Mouse (Mus musculus): ENCODE measurements around the gene Hal. TPM values are rescaled to one million over a fixed set of nuclear protein-coding genes. Genes with fewer than 3 reads are reported as not detected.

The Hal gene
- polyA plus RNA-seq, 1 experiment from 2014 or later, result 0.65 TPM

DNA sequence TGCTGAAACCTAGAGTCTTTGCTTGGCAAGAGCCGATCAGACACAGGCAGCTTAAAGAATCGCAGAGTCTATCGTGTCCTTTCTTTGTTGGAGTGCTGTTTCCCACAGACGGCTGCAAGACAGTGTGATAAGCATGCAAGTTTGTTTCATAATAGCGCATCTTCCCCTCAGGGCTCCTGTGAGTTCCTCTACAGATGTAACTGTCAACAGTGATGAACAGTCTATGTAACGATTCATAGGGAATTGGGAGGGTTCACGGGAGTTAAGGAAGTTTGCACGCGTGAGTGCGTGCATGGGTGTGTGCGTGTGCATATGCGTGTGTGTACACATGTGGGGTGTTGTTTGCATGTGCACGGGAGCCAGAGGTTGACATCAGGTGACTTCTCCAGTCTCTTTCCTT lies 25.0 kb upstream of the Hal start:
- ATAC-seq (replicated peaks; ENCODE audit: low FRiP score, low TSS enrichment, low read depth) (no peak), DNase-seq (ENCODE audit: low spot score) (no peak)
- Histone ChIP-seq H3K9me3 (ENCODE audit: control insufficient read depth, low read length) (no peaks in the 10 kb centered on the region), H3K36me3 (ENCODE audit: control insufficient read depth, insufficient read depth, low read length) (peaks cover 87% of the 10 kb centered on the region), H3K27ac (ENCODE audit: low read depth) (no peak overlapping the region), H3K4me3 (ENCODE audit: low read depth, low read length) (no peak overlapping the region), H3K4me1 (replicated peaks; ENCODE audit: control insufficient read depth, insufficient read depth, low read length) (no peaks in the 10 kb centered on the region), H3K9ac (ENCODE audit: low read length) (no peak overlapping the region), H3K4me2 (ENCODE audit: low read length) (no peak overlapping the region), H3K27me3 (replicated peaks; ENCODE audit: control insufficient read depth, insufficient read depth, low read length) (no peaks in the 10 kb centered on the region)
- WGBS, result 91% methylated on average over 13 of the region's 13 CpGs

GRCm38 (mm10) chr10:93467259-93467658 lies 21.3 kb upstream of the Hal start:
- Histone ChIP-seq H3K27ac (ENCODE audit: low read depth) (no peak overlapping the region), H3K4me3 (ENCODE audit: low read depth, low read length) (no peak overlapping the region), H3K9ac (ENCODE audit: low read length) (no peak overlapping the region), H3K27me3 (replicated peaks; ENCODE audit: control insufficient read depth, insufficient read depth, low read length) (no peaks in the 10 kb centered on the region), H3K4me1 (replicated peaks; ENCODE audit: control insufficient read depth, insufficient read depth, low read length) (no peaks in the 10 kb centered on the region), H3K9me3 (ENCODE audit: control insufficient read depth, low read length) (no peaks in the 10 kb centered on the region), H3K4me2 (ENCODE audit: low read length) (no peak overlapping the region), H3K36me3 (ENCODE audit: control insufficient read depth, insufficient read depth, low read length) (peaks cover 91% of the 10 kb centered on the region)
- DNase-seq (ENCODE audit: low spot score) (no peak), ATAC-seq (replicated peaks; ENCODE audit: low FRiP score, low TSS enrichment, low read depth) (no peak)
- WGBS, result 90% methylated on average over 4 of the region's 4 CpGs

- DNase-seq (ENCODE audit: low spot score) (no peak), ATAC-seq (replicated peaks; ENCODE audit: low FRiP score, low TSS enrichment, low read depth) (no peak)
- peaks cover 91% of the 10 kb centered on the region for H3K36me3 ChIP-seq (ENCODE audit: control insufficient read depth, insufficient read depth, low read length)
- H3K4me1 ChIP-seq (replicated peaks; ENCODE audit: control insufficient read depth, insufficient read depth, low read length), result no peaks in the 10 kb centered on the region
- no peaks in the 10 kb centered on the region for H3K27me3 ChIP-seq (replicated peaks; ENCODE audit: control insufficient read depth, insufficient read depth, low read length)
- no peak overlapping the region for H3K9ac ChIP-seq (ENCODE audit: low read length)
- H3K4me3 ChIP-seq (ENCODE audit: low read depth, low read length), result no peak overlapping the region
- no peak overlapping the region for H3K27ac ChIP-seq (ENCODE audit: low read depth)
- no peak overlapping the region for H3K4me2 ChIP-seq (ENCODE audit: low read length)
- WGBS, result 99% methylated on average over 3 of the region's 3 CpGs
- no peaks in the 10 kb centered on the region for H3K9me3 ChIP-seq (ENCODE audit: control insufficient read depth, low read length)
These were observed 20.8 kb upstream of the Hal start for GRCm38 (mm10) chr10:93467791-93468190.

GRCm38 (mm10) chr10:93471415-93471814 lies 17.2 kb upstream of the Hal start:
- Histone ChIP-seq H3K27me3 (replicated peaks; ENCODE audit: control insufficient read depth, insufficient read depth, low read length) (no peaks in the 10 kb centered on the region), H3K4me2 (ENCODE audit: low read length) (no peak overlapping the region), H3K9ac (ENCODE audit: low read length) (no peak overlapping the region), H3K4me3 (ENCODE audit: low read depth, low read length) (no peak overlapping the region), H3K27ac (ENCODE audit: low read depth) (no peak overlapping the region), H3K9me3 (ENCODE audit: control insufficient read depth, low read length) (no peaks in the 10 kb centered on the region), H3K4me1 (replicated peaks; ENCODE audit: control insufficient read depth, insufficient read depth, low read length) (no peaks in the 10 kb centered on the region), H3K36me3 (ENCODE audit: control insufficient read depth, insufficient read depth, low read length) (peaks cover 91% of the 10 kb centered on the region)
- peak; percentile 60; the same call in 1 of the 2 replicates for ATAC-seq (replicated peaks; ENCODE audit: low FRiP score, low TSS enrichment, low read depth)
- peak; percentile 95 for DNase-seq (ENCODE audit: low spot score)
- 50% methylated on average over 11 of the region's 11 CpGs for WGBS

GRCm38 (mm10) chr10:93484511-93484910 lies 4.1 kb upstream of the Hal start:
- Histone ChIP-seq H3K27ac (ENCODE audit: low read depth) (no peak overlapping the region), H3K9me3 (ENCODE audit: control insufficient read depth, low read length) (no peaks in the 10 kb centered on the region), H3K4me3 (ENCODE audit: low read depth, low read length) (no peak overlapping the region), H3K9ac (ENCODE audit: low read length) (no peak overlapping the region), H3K4me2 (ENCODE audit: low read length) (no peak overlapping the region), H3K4me1 (replicated peaks; ENCODE audit: control insufficient read depth, insufficient read depth, low read length) (no peaks in the 10 kb centered on the region), H3K27me3 (replicated peaks; ENCODE audit: control insufficient read depth, insufficient read depth, low read length) (no peaks in the 10 kb centered on the region), H3K36me3 (ENCODE audit: control insufficient read depth, insufficient read depth, low read length) (peaks cover 59% of the 10 kb centered on the region)
- ATAC-seq (replicated peaks; ENCODE audit: low FRiP score, low TSS enrichment, low read depth), result no peak
- WGBS, result 88% methylated on average over 8 of the region's 8 CpGs
- no peak for DNase-seq (ENCODE audit: low spot score)

GRCm38 (mm10) chr10:93485055-93485691 lies 3.4 kb upstream of the Hal start:
- H3K9ac ChIP-seq (ENCODE audit: low read length), result no peak overlapping the region
- no peaks in the 10 kb centered on the region for H3K4me1 ChIP-seq (replicated peaks; ENCODE audit: control insufficient read depth, insufficient read depth, low read length)
- DNase-seq (ENCODE audit: low spot score), result peak; percentile 72

DNA sequence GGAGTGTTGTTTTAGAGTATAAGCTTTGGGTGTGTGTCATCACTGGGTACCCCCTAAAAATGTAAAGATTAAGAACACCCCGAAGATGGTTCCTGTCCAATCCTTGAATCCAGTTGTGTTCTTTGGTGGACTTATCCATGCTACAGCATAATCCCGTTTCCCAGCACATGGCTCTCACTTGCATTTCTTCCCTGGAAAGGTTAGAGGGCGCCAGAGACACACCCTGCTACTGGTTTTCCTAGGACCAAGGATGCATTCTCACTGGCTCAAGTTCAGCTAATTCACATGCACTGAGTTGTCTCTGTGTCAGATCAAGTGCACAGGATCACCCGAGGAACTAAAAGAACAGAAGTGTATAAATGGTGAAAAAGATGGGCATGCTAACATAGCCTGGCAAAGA lies 1.9 kb upstream of the Hal start:
- WGBS, result 27% methylated on average over 4 of the region's 4 CpGs
- no peak for ATAC-seq (replicated peaks; ENCODE audit: low FRiP score, low TSS enrichment, low read depth)

More at GRCm38 (mm10) chr10:93485055-93485691, 3.4 kb upstream of the Hal start:
- H3K4me3 ChIP-seq (ENCODE audit: low read depth, low read length), result no peak overlapping the region
- ATAC-seq (replicated peaks; ENCODE audit: low FRiP score, low TSS enrichment, low read depth), result peak; percentile 67
- WGBS, result 81% methylated on average over 8 of the region's 8 CpGs
- no peaks in the 10 kb centered on the region for H3K9me3 ChIP-seq (ENCODE audit: control insufficient read depth, low read length)
- no peak overlapping the region for H3K27ac ChIP-seq (ENCODE audit: low read depth)
- peaks cover 52% of the 10 kb centered on the region for H3K36me3 ChIP-seq (ENCODE audit: control insufficient read depth, insufficient read depth, low read length)
- no peak overlapping the region for H3K4me2 ChIP-seq (ENCODE audit: low read length)
- H3K27me3 ChIP-seq (replicated peaks; ENCODE audit: control insufficient read depth, insufficient read depth, low read length), result no peaks in the 10 kb centered on the region

GRCm38 (mm10) chr10:93488828-93489226 lies 259 bp downstream of the Hal start:
- no peak overlapping the region for H3K4me3 ChIP-seq (ENCODE audit: low read depth, low read length)
- WGBS, result 75% methylated on average over 6 of the region's 6 CpGs
- H3K27ac ChIP-seq (ENCODE audit: low read depth), result no peak overlapping the region
- ATAC-seq (replicated peaks; ENCODE audit: low FRiP score, low TSS enrichment, low read depth), result 0 out of 2 replicates have a peak, but pooled peaks have one; percentile 18
- no peak for DNase-seq (ENCODE audit: low spot score)
- no peak overlapping the region for H3K9ac ChIP-seq (ENCODE audit: low read length)
- H3K4me1 ChIP-seq (replicated peaks; ENCODE audit: control insufficient read depth, insufficient read depth, low read length), result no peaks in the 10 kb centered on the region
- no peaks in the 10 kb centered on the region for H3K27me3 ChIP-seq (replicated peaks; ENCODE audit: control insufficient read depth, insufficient read depth, low read length)
- no peak overlapping the region for H3K4me2 ChIP-seq (ENCODE audit: low read length)
- peaks cover 17% of the 10 kb centered on the region for H3K36me3 ChIP-seq (ENCODE audit: control insufficient read depth, insufficient read depth, low read length)
- no peaks in the 10 kb centered on the region for H3K9me3 ChIP-seq (ENCODE audit: control insufficient read depth, low read length)

More for the DNA sequence above, 1.9 kb upstream of the Hal start:
- H3K27me3 ChIP-seq (replicated peaks; ENCODE audit: control insufficient read depth, insufficient read depth, low read length), result no peaks in the 10 kb centered on the region
- H3K9ac ChIP-seq (ENCODE audit: low read length), result no peak overlapping the region
- no peak for DNase-seq (ENCODE audit: low spot score)
- H3K36me3 ChIP-seq (ENCODE audit: control insufficient read depth, insufficient read depth, low read length), result peaks cover 38% of the 10 kb centered on the region
- H3K9me3 ChIP-seq (ENCODE audit: control insufficient read depth, low read length), result no peaks in the 10 kb centered on the region
- no peaks in the 10 kb centered on the region for H3K4me1 ChIP-seq (replicated peaks; ENCODE audit: control insufficient read depth, insufficient read depth, low read length)
- no peak overlapping the region for H3K27ac ChIP-seq (ENCODE audit: low read depth)
- no peak overlapping the region for H3K4me2 ChIP-seq (ENCODE audit: low read length)
- H3K4me3 ChIP-seq (ENCODE audit: low read depth, low read length), result no peak overlapping the region

DNA sequence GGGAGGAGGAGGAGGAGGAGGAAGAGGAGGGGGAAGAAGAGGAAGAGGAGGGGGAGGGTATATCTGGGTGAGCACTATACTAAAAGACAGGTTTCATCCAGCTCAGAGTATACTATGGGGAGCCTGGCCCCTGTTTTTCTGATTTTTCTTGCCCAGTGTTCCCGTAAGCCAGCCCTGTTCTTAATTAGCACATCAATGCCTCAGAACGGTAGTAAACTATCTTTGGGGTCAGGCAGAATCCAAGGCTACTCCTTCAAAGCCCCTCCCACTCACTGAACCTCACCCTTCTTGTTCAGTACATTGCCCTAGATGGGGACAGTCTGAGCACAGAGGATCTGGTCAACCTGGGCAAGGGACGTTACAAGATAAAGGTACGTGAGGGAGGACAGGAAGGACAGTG lies 1.9 kb downstream of the Hal start:
- Histone ChIP-seq H3K9me3 (ENCODE audit: control insufficient read depth, low read length) (no peaks in the 10 kb centered on the region), H3K4me1 (replicated peaks; ENCODE audit: control insufficient read depth, insufficient read depth, low read length) (no peaks in the 10 kb centered on the region), H3K27me3 (replicated peaks; ENCODE audit: control insufficient read depth, insufficient read depth, low read length) (no peaks in the 10 kb centered on the region), H3K36me3 (ENCODE audit: control insufficient read depth, insufficient read depth, low read length) (peaks cover under 1% of the 10 kb centered on the region; the same call in 1 of the 2 replicates), H3K4me3 (ENCODE audit: low read depth, low read length) (no peak overlapping the region), H3K9ac (ENCODE audit: low read length) (no peak overlapping the region), H3K4me2 (ENCODE audit: low read length) (no peak overlapping the region), H3K27ac (ENCODE audit: low read depth) (no peak overlapping the region)
- DNase-seq (ENCODE audit: low spot score), result no peak
- ATAC-seq (replicated peaks; ENCODE audit: low FRiP score, low TSS enrichment, low read depth), result no peak
- 51% methylated on average over 4 of the region's 4 CpGs for WGBS
